Mouse (Mus musculus): Measurements from ENCODE around the gene Chid1. TPM values are rescaled to one million over a fixed set of nuclear protein-coding genes. Genes with fewer than 3 reads are reported as not detected.

Gene Chid1
- polyA plus RNA-seq, 1 experiment from 2014 or later = 37.9 TPM

GRCm38 (mm10) chr7:141475011-141475804, 64.4 kb downstream of the Chid1 start, which contains the start of the genes Polr2l and Tspan4:
Gene Polr2l (minus strand): TSS chr7:141475132.
Gene Tspan4 (plus strand): TSS chr7:141475240.
- Histone ChIP-seq H3K36me3 (ENCODE audit: control insufficient read depth, insufficient read depth, low read length) (peaks cover 24% of the 10 kb centered on the region), H3K27me3 (ENCODE audit: control insufficient read depth, insufficient read depth, low read length) (peaks cover 10% of the 10 kb centered on the region), H3K9ac (replicated peaks; ENCODE audit: low read length) (peak within 1 kb of the TSS; percentile 89), H3K4me1 (ENCODE audit: control insufficient read depth, insufficient read depth, low read length) (peaks cover 13% of the 10 kb centered on the region), H3K4me3 (replicated peaks; ENCODE audit: low read depth, low read length) (peak within 1 kb of the TSS; percentile 70), H3K4me2 (ENCODE audit: low read length) (peak within 1 kb of the TSS; percentile 93), H3K27ac (replicated peaks; ENCODE audit: low read depth, low read length) (peak within 1 kb of the TSS; percentile 92), H3K9me3 (ENCODE audit: control insufficient read depth, low read length) (no peaks in the 10 kb centered on the region)
- DNase-seq = peak; percentile 93
- ATAC-seq (ENCODE audit: low FRiP score, low TSS enrichment) = peak; percentile 83
- WGBS = under 1% methylated on average over 87 of the region's 87 CpGs

- WGBS = 13% methylated on average over 5 of the region's 5 CpGs
- no peak overlapping the region for H3K27ac ChIP-seq (replicated peaks; ENCODE audit: low read depth, low read length)
These were observed 65.5 kb downstream of the Chid1 start for GRCm38 (mm10) chr7:141474160-141474559.

GRCm38 (mm10) chr7:141472763-141473162, 66.9 kb downstream of the Chid1 start:
- Histone ChIP-seq H3K36me3 (ENCODE audit: control insufficient read depth, insufficient read depth, low read length) (peaks cover 29% of the 10 kb centered on the region), H3K9ac (replicated peaks; ENCODE audit: low read length) (no peak overlapping the region), H3K27me3 (ENCODE audit: control insufficient read depth, insufficient read depth, low read length) (peaks cover 10% of the 10 kb centered on the region), H3K4me2 (ENCODE audit: low read length) (no peak overlapping the region), H3K9me3 (ENCODE audit: control insufficient read depth, low read length) (no peaks in the 10 kb centered on the region), H3K27ac (replicated peaks; ENCODE audit: low read depth, low read length) (no peak overlapping the region), H3K4me3 (replicated peaks; ENCODE audit: low read depth, low read length) (no peak overlapping the region), H3K4me1 (ENCODE audit: control insufficient read depth, insufficient read depth, low read length) (peaks cover 34% of the 10 kb centered on the region)
- no peak for ATAC-seq (ENCODE audit: low FRiP score, low TSS enrichment)
- WGBS = 89% methylated on average over 6 of the region's 6 CpGs
- DNase-seq = no peak

More at GRCm38 (mm10) chr7:141474160-141474559, 65.5 kb downstream of the Chid1 start:
- no peak for ATAC-seq (ENCODE audit: low FRiP score, low TSS enrichment)
- peaks cover 29% of the 10 kb centered on the region for H3K36me3 ChIP-seq (ENCODE audit: control insufficient read depth, insufficient read depth, low read length)
- peak overlapping the region; percentile 89 for H3K9ac ChIP-seq (replicated peaks; ENCODE audit: low read length)
- peaks cover 22% of the 10 kb centered on the region for H3K4me1 ChIP-seq (ENCODE audit: control insufficient read depth, insufficient read depth, low read length)
- peak overlapping the region; percentile 70 for H3K4me3 ChIP-seq (replicated peaks; ENCODE audit: low read depth, low read length)
- no peak for DNase-seq
- H3K9me3 ChIP-seq (ENCODE audit: control insufficient read depth, low read length) = no peaks in the 10 kb centered on the region
- H3K27me3 ChIP-seq (ENCODE audit: control insufficient read depth, insufficient read depth, low read length) = peaks cover 10% of the 10 kb centered on the region
- H3K4me2 ChIP-seq (ENCODE audit: low read length) = peak overlapping the region; percentile 93

GRCm38 (mm10) chr7:141472226-141472625, 67.4 kb downstream of the Chid1 start:
- ATAC-seq (ENCODE audit: low FRiP score, low TSS enrichment) = no peak
- H3K27ac ChIP-seq (replicated peaks; ENCODE audit: low read depth, low read length) = no peak overlapping the region
- peaks cover 39% of the 10 kb centered on the region for H3K4me1 ChIP-seq (ENCODE audit: control insufficient read depth, insufficient read depth, low read length)
- no peak overlapping the region for H3K4me3 ChIP-seq (replicated peaks; ENCODE audit: low read depth, low read length)
- peaks cover 29% of the 10 kb centered on the region for H3K36me3 ChIP-seq (ENCODE audit: control insufficient read depth, insufficient read depth, low read length)
- H3K27me3 ChIP-seq (ENCODE audit: control insufficient read depth, insufficient read depth, low read length) = peaks cover 11% of the 10 kb centered on the region
- DNase-seq = no peak
- no peaks in the 10 kb centered on the region for H3K9me3 ChIP-seq (ENCODE audit: control insufficient read depth, low read length)
- H3K9ac ChIP-seq (replicated peaks; ENCODE audit: low read length) = no peak overlapping the region
- 82% methylated on average over 6 of the region's 6 CpGs for WGBS
- H3K4me2 ChIP-seq (ENCODE audit: low read length) = no peak overlapping the region

GRCm38 (mm10) chr7:141471236-141471635, 68.4 kb downstream of the Chid1 start:
- H3K27ac ChIP-seq (replicated peaks; ENCODE audit: low read depth, low read length) = no peak overlapping the region
- ATAC-seq (ENCODE audit: low FRiP score, low TSS enrichment) = no peak
- DNase-seq = no peak
- H3K4me2 ChIP-seq (ENCODE audit: low read length) = no peak overlapping the region
- H3K4me3 ChIP-seq (replicated peaks; ENCODE audit: low read depth, low read length) = no peak overlapping the region
- peaks cover 44% of the 10 kb centered on the region for H3K4me1 ChIP-seq (ENCODE audit: control insufficient read depth, insufficient read depth, low read length)
- WGBS = 89% methylated on average over 1 of the region's 1 CpGs
- peaks cover 18% of the 10 kb centered on the region for H3K27me3 ChIP-seq (ENCODE audit: control insufficient read depth, insufficient read depth, low read length)
- peaks cover 29% of the 10 kb centered on the region for H3K36me3 ChIP-seq (ENCODE audit: control insufficient read depth, insufficient read depth, low read length)
- H3K9ac ChIP-seq (replicated peaks; ENCODE audit: low read length) = no peak overlapping the region
- H3K9me3 ChIP-seq (ENCODE audit: control insufficient read depth, low read length) = no peaks in the 10 kb centered on the region

GRCm38 (mm10) chr7:141470637-141470944, 69.1 kb downstream of the Chid1 start:
- ATAC-seq (ENCODE audit: low FRiP score, low TSS enrichment) (no peak), DNase-seq (no peak)
- H3K4me3 ChIP-seq (replicated peaks; ENCODE audit: low read depth, low read length) = no peak overlapping the region
- no peak overlapping the region for H3K27ac ChIP-seq (replicated peaks; ENCODE audit: low read depth, low read length)
- 95% methylated on average over 10 of the region's 10 CpGs for WGBS
- H3K27me3 ChIP-seq (ENCODE audit: control insufficient read depth, insufficient read depth, low read length) = peaks cover 17% of the 10 kb centered on the region
- no peak overlapping the region for H3K9ac ChIP-seq (replicated peaks; ENCODE audit: low read length)
- H3K4me1 ChIP-seq (ENCODE audit: control insufficient read depth, insufficient read depth, low read length) = peaks cover 41% of the 10 kb centered on the region
- peaks cover 29% of the 10 kb centered on the region for H3K36me3 ChIP-seq (ENCODE audit: control insufficient read depth, insufficient read depth, low read length)
- H3K9me3 ChIP-seq (ENCODE audit: control insufficient read depth, low read length) = no peaks in the 10 kb centered on the region
- H3K4me2 ChIP-seq (ENCODE audit: low read length) = no peak overlapping the region

GRCm38 (mm10) chr7:141469901-141470636, 69.6 kb downstream of the Chid1 start:
- Histone ChIP-seq H3K4me1 (ENCODE audit: control insufficient read depth, insufficient read depth, low read length) (peaks cover 40% of the 10 kb centered on the region), H3K36me3 (ENCODE audit: control insufficient read depth, insufficient read depth, low read length) (peaks cover 29% of the 10 kb centered on the region), H3K4me2 (ENCODE audit: low read length) (peak overlapping the region; percentile 67), H3K27ac (replicated peaks; ENCODE audit: low read depth, low read length) (no peak overlapping the region), H3K9ac (replicated peaks; ENCODE audit: low read length) (peak overlapping the region; percentile 75; the same call in 1 of the 2 replicates), H3K4me3 (replicated peaks; ENCODE audit: low read depth, low read length) (0 out of 2 replicates have a peak overlapping the region, but pooled peaks have one; percentile 54), H3K9me3 (ENCODE audit: control insufficient read depth, low read length) (no peaks in the 10 kb centered on the region), H3K27me3 (ENCODE audit: control insufficient read depth, insufficient read depth, low read length) (peaks cover 22% of the 10 kb centered on the region)
- WGBS = 89% methylated on average over 18 of the region's 18 CpGs
- DNase-seq = no peak
- ATAC-seq (ENCODE audit: low FRiP score, low TSS enrichment) = no peak

- no peaks in the 10 kb centered on the region for H3K9me3 ChIP-seq (ENCODE audit: control insufficient read depth, low read length)
- H3K4me2 ChIP-seq (ENCODE audit: low read length) = peak overlapping the region; percentile 67
- peaks cover 29% of the 10 kb centered on the region for H3K36me3 ChIP-seq (ENCODE audit: control insufficient read depth, insufficient read depth, low read length)
- 41% methylated on average over 6 of the region's 6 CpGs for WGBS
- peak overlapping the region; percentile 54 for H3K4me3 ChIP-seq (replicated peaks; ENCODE audit: low read depth, low read length)
- H3K27ac ChIP-seq (replicated peaks; ENCODE audit: low read depth, low read length) = peak overlapping the region; percentile 84
- DNase-seq (no peak), ATAC-seq (ENCODE audit: low FRiP score, low TSS enrichment) (no peak)
- peaks cover 29% of the 10 kb centered on the region for H3K27me3 ChIP-seq (ENCODE audit: control insufficient read depth, insufficient read depth, low read length)
- H3K9ac ChIP-seq (replicated peaks; ENCODE audit: low read length) = peak overlapping the region; percentile 75; the same call in 1 of the 2 replicates
- peaks cover 39% of the 10 kb centered on the region for H3K4me1 ChIP-seq (ENCODE audit: control insufficient read depth, insufficient read depth, low read length)
These were observed 70.3 kb downstream of the Chid1 start for GRCm38 (mm10) chr7:141469352-141469751.

Data from midbrain, embryonic 14.5 days (tissue).